Mouse (Mus musculus) embryonic facial prominence, embryonic 13.5 days (tissue): Measurements from ENCODE around the gene Hist2h4. TPM values are rescaled to one million over a fixed set of nuclear protein-coding genes. Genes with fewer than 3 reads are reported as not detected.
"Not testable (repeated sequence)": the region's sequence is repeated elsewhere in the genome, so short reads cannot be mapped to it uniquely, and the experiment has no call there.

ENCODE experiments used
- ATAC-seq: fragments of 200-750 bp; cut with Nextera tagmentation; 2 replicates; pipeline ENCODE4 v1.8.0; 2017; ENCODE audit warnings: low read depth; ENCODE audit not compliant: insufficient number of reproducible peaks, insufficient read depth, low FRiP score, low TSS enrichment
- H3K27ac ChIP-seq: fragments of 300-500 bp; sonication (generic); 2 replicates; pipeline ENCODE4 v1.5.1; 2015; ENCODE audit warnings: moderate library complexity, mild to moderate bottlenecking, inconsistent platforms
- H3K27me3 ChIP-seq: fragments of 300-500 bp; sonication (generic); 2 replicates; pipeline ENCODE4 v1.6.1; 2015; ENCODE audit warnings: mild to moderate bottlenecking, inconsistent platforms
- H3K36me3 ChIP-seq: fragments of 300-500 bp; sonication (generic); 2 replicates; pipeline ENCODE4 v1.6.1; 2015; ENCODE audit warnings: mild to moderate bottlenecking, inconsistent platforms
- H3K4me1 ChIP-seq: fragments of 300-500 bp; sonication (generic); 2 replicates; pipeline ENCODE4 v1.6.1; 2015; ENCODE audit warnings: inconsistent platforms
- H3K4me2 ChIP-seq: fragments of 300-500 bp; sonication (generic); 2 replicates; pipeline ENCODE4 v1.6.1; 2015; ENCODE audit warnings: moderate library complexity, mild to moderate bottlenecking, inconsistent platforms
- H3K4me3 ChIP-seq: fragments of 300-500 bp; sonication (generic); 2 replicates; pipeline ENCODE4 v1.5.1; 2015; ENCODE audit warnings: mild to moderate bottlenecking, inconsistent platforms
- H3K9ac ChIP-seq: fragments of 300-500 bp; sonication (generic); 2 replicates; pipeline ENCODE4 v1.6.1; 2015; ENCODE audit warnings: mild to moderate bottlenecking, inconsistent platforms
- H3K9me3 ChIP-seq: fragments of 300-500 bp; sonication (generic); 2 replicates; pipeline ENCODE4 v1.6.1; 2016; ENCODE audit warnings: inconsistent platforms
- WGBS: fragments of 180-500 bp; shearing (Covaris S2); methylation state at CpG from one replicate; pipeline ENCODE4 v1.1.7; 2015; ENCODE audit warnings: mixed read lengths; 5-methylcytosine and 5-hydroxymethylcytosine counted together
- polyA plus RNA-seq: library from polyadenylated mRNA; unstranded; fragments of >200 nt; fragmentation: Nextera tagmentation; extraction: Ambion mirVana; gene quantifications from 2 replicates; pipeline ENCODE4 v1.2.1, GENCODE M21; 2015

Gene Hist2h4
- polyA plus RNA-seq, 1 experiment from 2014 or later, result 11.2 TPM

DNA sequence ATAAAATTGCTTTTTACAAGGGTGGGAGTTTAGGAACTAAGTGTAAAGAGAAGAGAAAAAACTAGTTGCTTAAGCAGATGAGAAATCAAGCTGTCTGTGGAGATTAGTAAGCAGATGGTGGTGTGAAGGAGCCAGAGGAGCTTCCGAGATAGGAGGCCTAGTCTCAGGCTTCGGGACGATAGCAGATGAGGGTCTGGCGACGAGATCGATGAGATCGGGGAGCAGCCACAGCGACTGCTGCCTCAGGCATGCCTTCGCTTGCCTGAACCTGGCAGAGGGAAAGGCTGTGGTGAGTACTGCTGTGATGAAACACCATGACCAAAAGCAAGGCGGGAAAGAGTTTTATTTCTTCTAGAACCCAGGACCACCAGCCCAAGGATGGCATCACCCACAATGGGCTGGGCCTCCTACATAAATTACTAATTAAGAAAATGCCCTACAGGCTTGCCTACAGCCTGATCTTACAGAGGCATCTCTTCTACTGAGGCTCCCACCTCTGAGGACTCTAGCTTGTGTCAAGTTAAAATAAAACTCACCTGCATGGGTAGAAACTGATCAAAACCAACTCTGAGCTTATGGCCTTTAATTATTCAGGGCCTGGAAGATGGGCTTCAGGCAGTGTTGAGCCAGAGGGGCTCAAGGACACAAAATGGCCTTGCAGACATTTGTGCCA lies 8.3 kb downstream of the Hist2h4 start:
- Histone ChIP-seq H3K9ac (no peak overlapping the region), H3K9me3 (no peaks in the 10 kb centered on the region), H3K4me3 (no peak overlapping the region), H3K27me3 (no peaks in the 10 kb centered on the region), H3K4me1 (peaks cover 5% of the 10 kb centered on the region; the same call in 1 of the 2 replicates), H3K27ac (no peak overlapping the region), H3K36me3 (no peaks in the 10 kb centered on the region), H3K4me2 (no peak overlapping the region)
- WGBS, result 51% methylated on average over 10 of the region's 10 CpGs
- ATAC-seq, result no peak

- H3K9ac ChIP-seq, result no peak overlapping the region
- H3K4me2 ChIP-seq, result no peak overlapping the region
- WGBS, result 84% methylated on average over 3 of the region's 3 CpGs
- H3K4me1 ChIP-seq, result peaks cover 25% of the 10 kb centered on the region
- no peak overlapping the region for H3K27ac ChIP-seq
- H3K36me3 ChIP-seq, result no peaks in the 10 kb centered on the region
- no peaks in the 10 kb centered on the region for H3K27me3 ChIP-seq
- ATAC-seq, result no peak
- H3K4me3 ChIP-seq, result no peak overlapping the region
- H3K9me3 ChIP-seq, result no peaks in the 10 kb centered on the region
These were observed 11.3 kb downstream of the Hist2h4 start for GRCm38 (mm10) chr3:96251787-96252186.

DNA sequence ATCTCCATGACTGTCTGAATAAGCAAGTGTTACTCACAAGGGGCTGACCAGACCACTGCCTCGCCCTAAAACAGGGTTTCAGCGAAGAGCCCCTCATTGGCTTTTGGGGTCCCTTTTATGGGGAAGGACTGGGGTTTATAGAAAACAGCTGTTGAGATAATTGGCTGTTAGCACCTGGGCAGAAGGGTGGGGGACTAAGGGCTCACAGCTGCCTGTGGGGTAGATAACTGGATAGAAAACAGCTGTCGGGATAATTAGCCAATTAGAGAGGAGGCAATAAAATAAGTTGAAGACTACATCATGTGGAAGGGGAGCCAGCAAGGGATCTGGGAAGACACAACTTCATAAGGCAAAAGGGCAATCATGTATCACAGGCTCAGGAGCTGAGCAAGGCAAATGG lies 12.2 kb downstream of the Hist2h4 start:
- ATAC-seq, result no peak
- Histone ChIP-seq H3K4me1 (peaks cover 25% of the 10 kb centered on the region), H3K27me3 (no peaks in the 10 kb centered on the region), H3K9me3 (no peaks in the 10 kb centered on the region), H3K9ac (no peak overlapping the region), H3K4me2 (no peak overlapping the region), H3K36me3 (no peaks in the 10 kb centered on the region), H3K4me3 (no peak overlapping the region), H3K27ac (no peak overlapping the region)
- 47% methylated on average over 3 of the region's 3 CpGs for WGBS

DNA sequence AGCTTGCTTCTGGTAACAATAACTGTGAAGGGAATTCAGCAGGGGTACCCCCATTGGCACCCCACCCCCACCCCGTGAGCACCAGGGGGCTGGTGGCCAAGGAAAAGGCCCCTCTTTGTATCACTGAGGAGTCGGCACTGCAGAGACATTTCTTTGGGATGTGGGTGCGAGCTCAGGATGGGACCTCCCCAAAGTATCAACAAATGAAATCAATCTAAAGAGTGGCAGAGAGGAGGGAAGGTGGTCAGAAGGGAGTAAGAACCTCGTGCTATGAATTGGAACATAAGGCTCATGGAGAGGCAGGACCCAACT lies 14.1 kb downstream of the Hist2h4 start:
- H3K4me2 ChIP-seq, result peak overlapping the region; percentile 60
- 60% methylated on average over 4 of the region's 4 CpGs for WGBS
- no peak overlapping the region for H3K9ac ChIP-seq
- H3K4me3 ChIP-seq, result peak overlapping the region; percentile 43; the same call in 1 of the 2 replicates
- ATAC-seq, result no peak
- H3K27ac ChIP-seq, result peak overlapping the region; percentile 28; the same call in 1 of the 2 replicates
- H3K9me3 ChIP-seq, result no peaks in the 10 kb centered on the region
- H3K27me3 ChIP-seq, result no peaks in the 10 kb centered on the region
- no peaks in the 10 kb centered on the region for H3K36me3 ChIP-seq
- H3K4me1 ChIP-seq, result peaks cover 32% of the 10 kb centered on the region

- H3K27ac ChIP-seq, result peak overlapping the region; percentile 78
- H3K9ac ChIP-seq, result 0 out of 2 replicates have a peak overlapping the region, but pooled peaks have one; percentile 44
These were observed 14.7 kb downstream of the Hist2h4 start for GRCm38 (mm10) chr3:96248141-96249033.

DNA sequence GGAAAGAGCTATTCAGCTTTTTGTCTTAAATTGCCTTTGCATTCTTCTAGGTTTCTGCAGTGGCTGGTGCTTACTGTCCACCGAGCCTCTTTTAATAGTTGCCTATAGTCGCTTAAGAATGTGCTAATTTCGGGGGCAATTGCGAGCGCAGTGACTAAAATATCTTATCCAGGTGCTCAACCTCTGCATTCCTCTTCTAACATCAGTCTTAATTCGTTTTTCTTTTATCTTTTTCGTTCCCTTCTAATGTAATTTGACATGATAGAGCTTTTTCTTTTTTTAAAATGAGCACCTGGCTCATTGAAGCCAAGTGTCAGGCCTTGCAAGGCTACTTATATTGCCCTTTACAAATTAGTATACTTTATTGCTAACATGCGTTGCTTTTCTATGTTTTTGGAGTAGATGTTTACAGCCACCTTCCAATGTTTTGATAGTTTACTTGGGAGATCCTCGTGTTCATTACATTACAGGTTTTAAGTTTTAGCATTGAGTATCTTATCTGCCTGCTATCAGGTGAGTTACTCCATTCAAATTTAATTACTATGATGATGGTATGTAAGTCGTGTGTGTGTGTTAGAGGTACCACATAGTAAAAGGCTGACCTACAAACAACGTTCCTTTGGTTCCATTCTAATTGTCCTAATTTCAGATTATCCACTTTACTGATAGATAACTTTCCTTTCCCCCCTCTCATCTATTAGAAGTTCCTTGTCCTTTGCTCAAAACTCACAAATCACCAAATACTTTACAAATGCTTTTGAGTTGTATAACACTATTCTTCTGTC lies 15.6 kb downstream of the Hist2h4 start:
- peaks cover 41% of the 10 kb centered on the region for H3K4me1 ChIP-seq
- H3K9me3 ChIP-seq, result no peaks in the 10 kb centered on the region

More at GRCm38 (mm10) chr3:96248141-96249033, 14.7 kb downstream of the Hist2h4 start:
- Histone ChIP-seq H3K9me3 (no peaks in the 10 kb centered on the region), H3K4me1 (peaks cover 38% of the 10 kb centered on the region), H3K36me3 (no peaks in the 10 kb centered on the region), H3K4me2 (peak overlapping the region; percentile 60), H3K27me3 (no peaks in the 10 kb centered on the region), H3K4me3 (peak overlapping the region; percentile 43)
- 51% methylated on average over 6 of the region's 6 CpGs for WGBS
- no peak for ATAC-seq

GRCm38 (mm10) chr3:96246427-96246856 lies 16.7 kb downstream of the Hist2h4 start, which contains the start of gene Hist2h3c1:
Hist2h3c1 (plus strand) TSS chr3:96246685.
- peaks cover 44% of the 10 kb centered on the region for H3K4me1 ChIP-seq
- ATAC-seq, result peak; percentile 94
- not testable (repeated sequence) for H3K36me3 ChIP-seq, H3K9me3 ChIP-seq, H3K27me3 ChIP-seq
- peak within 1 kb of the TSS; percentile 60 for H3K4me2 ChIP-seq
- 0% methylated on average over 13 of the region's 47 CpGs for WGBS
- peak within 1 kb of the TSS; percentile 69 for H3K9ac ChIP-seq
- peak within 1 kb of the TSS; percentile 81 for H3K27ac ChIP-seq
- H3K4me3 ChIP-seq, result peak within 1 kb of the TSS; percentile 43

More for the DNA sequence above, 15.6 kb downstream of the Hist2h4 start:
- Histone ChIP-seq H3K4me3 (peak overlapping the region; percentile 43), H3K27ac (peak overlapping the region; percentile 78), H3K27me3 (no peaks in the 10 kb centered on the region), H3K36me3 (no peaks in the 10 kb centered on the region), H3K9ac (peak overlapping the region; percentile 69), H3K4me2 (peak overlapping the region; percentile 60)
- ATAC-seq, result no peak
- WGBS, result 1% methylated on average over 11 of the region's 11 CpGs

DNA sequence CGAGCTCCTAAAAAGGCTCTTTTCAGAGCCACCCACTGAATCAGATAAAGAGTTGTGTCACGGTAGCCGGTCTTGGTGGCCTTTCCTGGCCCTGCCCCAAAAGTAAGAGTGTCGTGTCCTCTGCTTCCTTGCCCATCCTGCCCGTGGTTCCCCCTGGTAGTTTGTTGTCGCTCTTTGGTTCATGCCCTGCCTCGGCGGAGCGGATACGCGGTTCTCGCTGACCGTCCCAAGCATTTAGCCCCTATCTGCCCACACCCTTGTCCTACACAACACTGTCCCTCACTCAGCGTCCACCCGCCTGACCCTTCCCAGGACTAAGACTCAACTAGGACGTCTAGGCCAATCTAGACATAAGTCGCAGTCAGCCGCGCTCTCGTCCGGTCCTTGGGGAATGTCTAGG lies 17.1 kb downstream of the Hist2h4 start:
- ATAC-seq, H3K27me3 ChIP-seq, H3K36me3 ChIP-seq, H3K9me3 ChIP-seq, H3K9ac ChIP-seq: not testable (repeated sequence)
- Histone ChIP-seq H3K27ac (peak overlapping the region; percentile 81; the same call in 1 of the 2 replicates), H3K4me1 (peaks cover 44% of the 10 kb centered on the region), H3K4me3 (peak overlapping the region; percentile 39), H3K4me2 (peak overlapping the region; percentile 41; the same call in 1 of the 2 replicates)
- WGBS, result 0% methylated on average over 10 of the region's 21 CpGs

DNA sequence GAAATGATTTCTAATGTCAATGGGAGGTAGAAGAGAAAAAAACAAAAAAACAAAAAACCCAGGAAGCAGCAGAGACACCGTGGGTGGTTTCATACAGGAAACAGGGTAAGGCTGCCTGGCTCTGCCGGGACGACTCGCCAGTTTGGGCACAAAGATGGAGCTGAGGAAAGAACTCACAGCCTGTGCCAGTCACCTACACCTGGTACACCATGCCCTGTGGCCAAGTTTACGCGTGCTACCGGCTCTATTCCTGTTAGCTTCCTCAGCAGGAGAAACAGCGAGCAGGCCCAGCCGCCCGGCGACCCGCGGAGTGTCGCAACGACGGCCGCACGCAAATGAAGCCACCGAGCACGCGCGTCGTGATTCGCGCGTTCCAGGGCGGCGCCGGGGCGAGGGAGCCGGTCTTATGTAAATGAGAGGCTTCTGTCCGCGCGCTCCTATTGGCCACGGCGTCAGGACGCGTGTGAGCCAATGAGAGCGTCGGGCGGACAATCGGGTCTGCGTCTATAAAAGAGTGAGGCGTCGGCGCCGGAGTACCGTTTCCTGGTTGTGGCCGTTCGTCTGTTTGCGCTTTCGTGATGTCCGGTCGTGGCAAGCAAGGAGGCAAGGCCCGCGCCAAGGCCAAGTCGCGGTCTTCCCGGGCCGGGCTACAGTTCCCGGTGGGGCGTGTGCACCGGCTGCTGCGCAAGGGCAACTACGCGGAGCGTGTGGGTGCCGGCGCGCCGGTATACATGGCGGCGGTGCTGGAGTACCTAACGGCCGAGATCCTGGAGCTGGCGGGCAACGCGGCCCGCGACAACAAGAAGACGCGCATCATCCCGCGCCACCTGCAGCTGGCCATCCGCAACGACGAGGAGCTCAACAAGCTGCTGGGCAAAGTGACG lies 17.9 kb downstream of the Hist2h4 start, which contains the start of gene Hist2h2aa1:
Hist2h2aa1 (plus strand) TSS at position 495 of the 884 bp plus-strand sequence.
- H3K4me2 ChIP-seq, result peak within 1 kb of the TSS; percentile 62
- H3K9me3 ChIP-seq, H3K27me3 ChIP-seq, H3K36me3 ChIP-seq: not testable (repeated sequence)
- H3K4me3 ChIP-seq, result peak within 1 kb of the TSS; percentile 51
- H3K9ac ChIP-seq, result peak within 1 kb of the TSS; percentile 76
- H3K27ac ChIP-seq, result peak within 1 kb of the TSS; percentile 98
- ATAC-seq, result peak; percentile 89
- H3K4me1 ChIP-seq, result peaks cover 41% of the 10 kb centered on the region
- under 1% methylated on average over 40 of the region's 88 CpGs for WGBS

- ATAC-seq, result no peak
- Histone ChIP-seq H3K36me3 (no peaks in the 10 kb centered on the region), H3K4me3 (peak overlapping the region; percentile 51), H3K9me3 (no peaks in the 10 kb centered on the region), H3K4me2 (peak overlapping the region; percentile 62), H3K27me3 (no peaks in the 10 kb centered on the region), H3K4me1 (peaks cover 38% of the 10 kb centered on the region), H3K9ac (peak overlapping the region; percentile 76), H3K27ac (peak overlapping the region; percentile 98)
- whole genome bisulfite sequencing, result 78% methylated on average over 7 of the region's 7 CpGs
These were observed 19.1 kb downstream of the Hist2h4 start for GRCm38 (mm10) chr3:96243921-96244572.
